Mouse (Mus musculus): ENCODE measurements around the gene Syk. TPM values are rescaled to one million over a fixed set of nuclear protein-coding genes. Genes with fewer than 3 reads are reported as not detected.

Syk gene
- total and polyA plus RNA-seq, 2 experiments from 2014 or later, result 0.91 to 3.1 TPM

- H3K27ac ChIP-seq (ENCODE audit: low read depth, low read length), result no peak overlapping the region
Observed at GRCm38 (mm10) chr13:52679906-52680305, 96.9 kb downstream of the Syk start.

GRCm38 (mm10) chr13:52682107-52682506 lies 99.1 kb downstream of the Syk start:
- 32% methylated on average over 5 of the region's 5 CpGs for WGBS
- DNase-seq (ENCODE audit: low spot score) (no peak), ATAC-seq (ENCODE audit: low FRiP score) (no peak)
- no peak for TF ChIP-seq CTCF (IDR thresholded peaks at IDR 0.05)
- Histone ChIP-seq H3K27ac (ENCODE audit: low read depth, low read length) (no peak overlapping the region), H3K9ac (replicated peaks; ENCODE audit: low read length, poor library complexity, severe bottlenecking) (no peak overlapping the region), H3K4me1 (ENCODE audit: insufficient read depth, low read length) (peaks cover 7% of the 10 kb centered on the region; the same call in 1 of the 2 replicates), H3K9me3 (ENCODE audit: low read length) (no peaks in the 10 kb centered on the region), H3K4me3 (ENCODE audit: low read depth, low read length) (no peak overlapping the region), H3K27me3 (ENCODE audit: insufficient read depth, low read length) (no peaks in the 10 kb centered on the region), H3K36me3 (ENCODE audit: insufficient read depth, low read length) (no peaks in the 10 kb centered on the region), H3K4me2 (ENCODE audit: low read depth, low read length, poor library complexity, severe bottlenecking) (no peak overlapping the region)

More at GRCm38 (mm10) chr13:52679906-52680305, 96.9 kb downstream of the Syk start:
- Histone ChIP-seq H3K9me3 (ENCODE audit: low read length) (no peaks in the 10 kb centered on the region), H3K9ac (replicated peaks; ENCODE audit: low read length, poor library complexity, severe bottlenecking) (no peak overlapping the region), H3K36me3 (ENCODE audit: insufficient read depth, low read length) (no peaks in the 10 kb centered on the region), H3K27me3 (ENCODE audit: insufficient read depth, low read length) (no peaks in the 10 kb centered on the region), H3K4me3 (ENCODE audit: low read depth, low read length) (no peak overlapping the region), H3K4me2 (ENCODE audit: low read depth, low read length, poor library complexity, severe bottlenecking) (no peak overlapping the region), H3K4me1 (ENCODE audit: insufficient read depth, low read length) (peaks cover 7% of the 10 kb centered on the region; the same call in 1 of the 2 replicates)
- no peak for TF ChIP-seq CTCF (IDR thresholded peaks at IDR 0.05)
- peak; percentile 87 for ATAC-seq (ENCODE audit: low FRiP score)
- 27% methylated on average over 5 of the region's 5 CpGs for WGBS
- DNase-seq (ENCODE audit: low spot score), result peak; percentile 89

GRCm38 (mm10) chr13:52690425-52690824 lies 107.5 kb downstream of the Syk start:
- H3K9ac ChIP-seq (replicated peaks; ENCODE audit: low read length, poor library complexity, severe bottlenecking), result no peak overlapping the region
- no peaks in the 10 kb centered on the region for H3K4me1 ChIP-seq (ENCODE audit: insufficient read depth, low read length)
- H3K4me2 ChIP-seq (ENCODE audit: low read depth, low read length, poor library complexity, severe bottlenecking), result no peak overlapping the region
- ATAC-seq (ENCODE audit: low FRiP score) (no peak), DNase-seq (ENCODE audit: low spot score) (no peak)
- no peak for TF ChIP-seq CTCF (IDR thresholded peaks at IDR 0.05)
- H3K36me3 ChIP-seq (ENCODE audit: insufficient read depth, low read length), result no peaks in the 10 kb centered on the region
- no peaks in the 10 kb centered on the region for H3K27me3 ChIP-seq (ENCODE audit: insufficient read depth, low read length)
- no peaks in the 10 kb centered on the region for H3K9me3 ChIP-seq (ENCODE audit: low read length)
- WGBS, result 97% methylated on average over 13 of the region's 13 CpGs
- no peak overlapping the region for H3K4me3 ChIP-seq (ENCODE audit: low read depth, low read length)
- no peak overlapping the region for H3K27ac ChIP-seq (ENCODE audit: low read depth, low read length)

- ATAC-seq (ENCODE audit: low FRiP score) (no peak), DNase-seq (ENCODE audit: low spot score) (no peak)
- no peak overlapping the region for H3K4me2 ChIP-seq (ENCODE audit: low read depth, low read length, poor library complexity, severe bottlenecking)
- no peaks in the 10 kb centered on the region for H3K36me3 ChIP-seq (ENCODE audit: insufficient read depth, low read length)
- 97% methylated on average over 6 of the region's 6 CpGs for WGBS
- TF ChIP-seq CTCF (IDR thresholded peaks at IDR 0.05), result no peak
- H3K4me3 ChIP-seq (ENCODE audit: low read depth, low read length), result no peak overlapping the region
- H3K9ac ChIP-seq (replicated peaks; ENCODE audit: low read length, poor library complexity, severe bottlenecking), result no peak overlapping the region
- no peak overlapping the region for H3K27ac ChIP-seq (ENCODE audit: low read depth, low read length)
- H3K9me3 ChIP-seq (ENCODE audit: low read length), result no peaks in the 10 kb centered on the region
- no peaks in the 10 kb centered on the region for H3K4me1 ChIP-seq (ENCODE audit: insufficient read depth, low read length)
- H3K27me3 ChIP-seq (ENCODE audit: insufficient read depth, low read length), result no peaks in the 10 kb centered on the region
Observed at GRCm38 (mm10) chr13:52692311-52692710, 109.3 kb downstream of the Syk start.

- WGBS, result 91% methylated on average over 6 of the region's 6 CpGs
- no peak for DNase-seq (ENCODE audit: low spot score)
Observed at GRCm38 (mm10) chr13:52694857-52695256, 111.9 kb downstream of the Syk start.

More at GRCm38 (mm10) chr13:52694857-52695256, 111.9 kb downstream of the Syk start:
- no peaks in the 10 kb centered on the region for H3K4me1 ChIP-seq (ENCODE audit: insufficient read depth, low read length)
- no peak overlapping the region for H3K4me3 ChIP-seq (ENCODE audit: low read depth, low read length)
- ATAC-seq (ENCODE audit: low FRiP score), result no peak
- no peak overlapping the region for H3K27ac ChIP-seq (ENCODE audit: low read depth, low read length)
- no peak overlapping the region for H3K4me2 ChIP-seq (ENCODE audit: low read depth, low read length, poor library complexity, severe bottlenecking)
- no peaks in the 10 kb centered on the region for H3K9me3 ChIP-seq (ENCODE audit: low read length)
- no peak for TF ChIP-seq CTCF (IDR thresholded peaks at IDR 0.05)
- no peak overlapping the region for H3K9ac ChIP-seq (replicated peaks; ENCODE audit: low read length, poor library complexity, severe bottlenecking)
- no peaks in the 10 kb centered on the region for H3K36me3 ChIP-seq (ENCODE audit: insufficient read depth, low read length)
- H3K27me3 ChIP-seq (ENCODE audit: insufficient read depth, low read length), result no peaks in the 10 kb centered on the region

Other genes starting within 250 kb of the Syk start
- 57.1 and 68.2 TPM in 2 replicates for gene Diras2, start 51.9 kb upstream of the Syk start, total RNA-seq (2014; rRNA removed)
- gene Diras2, start 51.9 kb upstream of the Syk start, polyA plus RNA-seq (2015; fragmentation: Nextera tagmentation; extraction: Ambion mirVana), result 6.8 and 7.0 TPM in 2 replicates

Data from midbrain, postnatal 0 days (tissue).